In genomic region chr15:102511285-102511833, GRCm38 (mm10) we compare ENCODE assay signal across 8 mouse cellular contexts. TPM values are rescaled to one million over a fixed set of nuclear protein-coding genes. Genes with fewer than 3 reads are reported as not detected.
A peak's percentile ranks its signal among the peaks of the same experiment; 100 is the strongest.
DNase-seq lines count a peak whose midpoint lies in the region; ATAC-seq lines count a peak whose summit lies in the region.
"Had no signal": no experiment of that assay in that cellular context is flagged by ENCODE, and none has a peak within 500 bp of the region (broad histone marks: within the 10 kb centered on the region; RNA-seq: fewer than 3 reads in every experiment).

No protein-coding gene starts in this region.

- H3K9me3 ChIP-seq in lung, embryonic 15.5 days, result no peaks in the 10 kb centered on the region
- H3K9me3 ChIP-seq in forebrain, embryonic 15.5 days, result no peaks in the 10 kb centered on the region
- no peaks in the 10 kb centered on the region for H3K9me3 ChIP-seq in liver, embryonic 12.5 days (replicated peaks)
- H3K9me3 ChIP-seq in stomach, embryonic 16.5 days (replicated peaks; ENCODE audit: control insufficient read depth, low read length), result no peaks in the 10 kb centered on the region

- H3K27me3 ChIP-seq in lung, embryonic 15.5 days, result no peaks in the 10 kb centered on the region
- H3K27me3 ChIP-seq in forebrain, embryonic 15.5 days, result no peaks in the 10 kb centered on the region
- H3K27me3 ChIP-seq in liver, embryonic 12.5 days (replicated peaks), result peaks cover 28% of the 10 kb centered on the region
- H3K27me3 ChIP-seq in stomach, embryonic 16.5 days (ENCODE audit: control insufficient read depth, insufficient read depth, low read length), result no peaks in the 10 kb centered on the region

- peak overlapping the region; percentile 94 for H3K4me2 ChIP-seq in lung, embryonic 15.5 days
- peak overlapping the region; percentile 86 for H3K4me2 ChIP-seq in forebrain, embryonic 15.5 days (replicated peaks)
- H3K4me2 ChIP-seq in liver, embryonic 12.5 days, result peak overlapping the region; percentile 87
- H3K4me2 ChIP-seq in stomach, embryonic 16.5 days (ENCODE audit: low read depth, low read length), result peak overlapping the region; percentile 95

- 17% methylated on average over 6 of the region's 6 CpGs for WGBS in lung, embryonic 15.5 days
- whole genome bisulfite sequencing in forebrain, embryonic 15.5 days, result 16% methylated on average over 6 of the region's 6 CpGs
- WGBS in liver, embryonic 12.5 days (ENCODE audit: insufficient replicate concordance), result 44% methylated on average over 6 of the region's 6 CpGs
- WGBS in stomach, embryonic 16.5 days, result 14% methylated on average over 6 of the region's 6 CpGs

- no peaks in the 10 kb centered on the region for H3K36me3 ChIP-seq in lung, embryonic 15.5 days
- peaks cover 4% of the 10 kb centered on the region; the same call in 1 of the 2 replicates for H3K36me3 ChIP-seq in forebrain, embryonic 15.5 days
- H3K36me3 ChIP-seq in liver, embryonic 12.5 days, result no peaks in the 10 kb centered on the region
- H3K36me3 ChIP-seq in stomach, embryonic 16.5 days (ENCODE audit: control insufficient read depth, insufficient read depth, low read length), result no peaks in the 10 kb centered on the region

- 0 out of 2 replicates have a peak overlapping the region, but pooled peaks have one; percentile 68 for H3K27ac ChIP-seq in lung, embryonic 15.5 days
- H3K27ac ChIP-seq in forebrain, embryonic 15.5 days (replicated peaks), result peak overlapping the region; percentile 90
- H3K27ac ChIP-seq in liver, embryonic 12.5 days, result no peak overlapping the region
- peak overlapping the region; percentile 80 for H3K27ac ChIP-seq in stomach, embryonic 16.5 days (ENCODE audit: low read length)
- H3K27ac ChIP-seq: macrophage had no signal

- ATAC-seq in lung, embryonic 15.5 days (ENCODE audit: borderline replicate concordance, extremely low read depth, low FRiP score, low TSS enrichment), result no peak
- ATAC-seq in forebrain, embryonic 15.5 days (replicated peaks), result no peak
- no peak for ATAC-seq in liver, embryonic 12.5 days
- no peak for ATAC-seq in stomach, embryonic 16.5 days (ENCODE audit: insufficient read depth, low FRiP score)

- DNase-seq in lung, postnatal 14 days, result no peak
- no peak for DNase-seq in spleen, postnatal 10 days (ENCODE audit: low spot score in 2 of 2)
- DNase-seq in right cerebral cortex, postnatal 36 days (ENCODE audit: low spot score in 2 of 2), result no peak

- no peak overlapping the region for H3K9ac ChIP-seq in lung, embryonic 15.5 days
- peak overlapping the region; percentile 65; the same call in 1 of the 2 replicates for H3K9ac ChIP-seq in forebrain, embryonic 15.5 days (replicated peaks)
- H3K9ac ChIP-seq in liver, embryonic 12.5 days, result no peak overlapping the region
- peak overlapping the region; percentile 76 for H3K9ac ChIP-seq in stomach, embryonic 16.5 days (ENCODE audit: low read length)

- peaks cover 34% of the 10 kb centered on the region for H3K4me1 ChIP-seq in lung, embryonic 15.5 days
- H3K4me1 ChIP-seq in forebrain, embryonic 15.5 days, result peaks cover 66% of the 10 kb centered on the region
- H3K4me1 ChIP-seq in liver, embryonic 12.5 days, result peaks cover 44% of the 10 kb centered on the region
- peaks cover 38% of the 10 kb centered on the region for H3K4me1 ChIP-seq in stomach, embryonic 16.5 days (ENCODE audit: control insufficient read depth, insufficient read depth, low read length)

- H3K4me3 ChIP-seq in lung, embryonic 15.5 days, result peak overlapping the region; percentile 62
- H3K4me3 ChIP-seq in forebrain, embryonic 15.5 days, result peak overlapping the region; percentile 79
- H3K4me3 ChIP-seq in liver, embryonic 12.5 days, result 0 out of 2 replicates have a peak overlapping the region, but pooled peaks have one; percentile 59
- H3K4me3 ChIP-seq in stomach, embryonic 16.5 days (replicated peaks; ENCODE audit: low read length), result peak overlapping the region; percentile 70

RNA-seq across cellular contexts. Expression of gene Map3k12, which starts 5.5 kb away (rescaled TPM):
- polyA plus RNA-seq in lung, embryonic 15.5 days (2015; fragmentation: Nextera tagmentation; extraction: Ambion mirVana), result 11.8 and 14.4 TPM in 2 replicates
- polyA plus RNA-seq in forebrain, embryonic 15.5 days (2015; fragmentation: Nextera tagmentation; extraction: Ambion mirVana), result 55.3 and 55.9 TPM in 2 replicates
- polyA plus RNA-seq in liver, embryonic 12.5 days (2016; fragmentation: Nextera tagmentation; extraction: Ambion mirVana), result 4.2 and 4.5 TPM in 2 replicates
- 14.3 and 15.1 TPM in 2 replicates for polyA plus RNA-seq in stomach, embryonic 16.5 days (2015; fragmentation: Nextera tagmentation; extraction: Ambion mirVana)

RNA-seq across cellular contexts. Expression of gene Tarbp2, which starts 6.6 kb away (rescaled TPM):
- polyA plus RNA-seq in lung, embryonic 15.5 days (2015; fragmentation: Nextera tagmentation; extraction: Ambion mirVana), result 80.7 and 82.7 TPM in 2 replicates
- polyA plus RNA-seq in forebrain, embryonic 15.5 days (2015; fragmentation: Nextera tagmentation; extraction: Ambion mirVana), result 102 and 103 TPM in 2 replicates
- polyA plus RNA-seq in liver, embryonic 12.5 days (2016; fragmentation: Nextera tagmentation; extraction: Ambion mirVana), result 63.5 and 66.7 TPM in 2 replicates
- polyA plus RNA-seq in stomach, embryonic 16.5 days (2015; fragmentation: Nextera tagmentation; extraction: Ambion mirVana), result 84.0 and 87.0 TPM in 2 replicates

RNA-seq across cellular contexts. Expression of gene Gm10337, which starts 7.8 kb away (rescaled TPM):
- polyA plus RNA-seq in lung, embryonic 15.5 days (2015; fragmentation: Nextera tagmentation; extraction: Ambion mirVana), result not detected in 2 replicates
- polyA plus RNA-seq in forebrain, embryonic 15.5 days (2015; fragmentation: Nextera tagmentation; extraction: Ambion mirVana), result 6.0 and 6.1 TPM in 2 replicates
- polyA plus RNA-seq in liver, embryonic 12.5 days (2016; fragmentation: Nextera tagmentation; extraction: Ambion mirVana), result not detected in 2 replicates
- not detected in 2 replicates for polyA plus RNA-seq in stomach, embryonic 16.5 days (2015; fragmentation: Nextera tagmentation; extraction: Ambion mirVana)
- polyA plus RNA-seq: macrophage had no signal

RNA-seq across cellular contexts. Expression of gene Npff, which starts 13.4 kb away (rescaled TPM):
- 2.0 and 5.4 TPM in 2 replicates for polyA plus RNA-seq in lung, embryonic 15.5 days (2015; fragmentation: Nextera tagmentation; extraction: Ambion mirVana)
- 2.4 and 2.5 TPM in 2 replicates for polyA plus RNA-seq in forebrain, embryonic 15.5 days (2015; fragmentation: Nextera tagmentation; extraction: Ambion mirVana)
- polyA plus RNA-seq in liver, embryonic 12.5 days (2016; fragmentation: Nextera tagmentation; extraction: Ambion mirVana), result 1.0 TPM in 2 replicates
- polyA plus RNA-seq in stomach, embryonic 16.5 days (2015; fragmentation: Nextera tagmentation; extraction: Ambion mirVana), result 2.0 and 3.6 TPM in 2 replicates

RNA-seq across cellular contexts. Expression of gene Pcbp2, which starts 41.0 kb away (rescaled TPM):
- polyA plus RNA-seq in lung, embryonic 15.5 days (2015; fragmentation: Nextera tagmentation; extraction: Ambion mirVana), result 217 TPM in 2 replicates
- polyA plus RNA-seq in forebrain, embryonic 15.5 days (2015; fragmentation: Nextera tagmentation; extraction: Ambion mirVana), result 155 and 161 TPM in 2 replicates
- 101 and 104 TPM in 2 replicates for polyA plus RNA-seq in liver, embryonic 12.5 days (2016; fragmentation: Nextera tagmentation; extraction: Ambion mirVana)
- polyA plus RNA-seq in stomach, embryonic 16.5 days (2015; fragmentation: Nextera tagmentation; extraction: Ambion mirVana), result 166 TPM in 2 replicates

Comparison
In these comparisons a context has a peak if more than half of its experiments do, and no peak if none do; other contexts are left out.
1. H3K9ac ChIP-seq: peak in forebrain, embryonic 15.5 days (single experiment) and stomach, embryonic 16.5 days (single experiment); none in lung, embryonic 15.5 days (single experiment) and liver, embryonic 12.5 days (single experiment).
2. Peak in every context shown above with its lines, with median percentiles within 50 percentile points of each other: H3K4me2 ChIP-seq and H3K4me3 ChIP-seq.